Mouse (Mus musculus) lung, postnatal 0 days (tissue): ENCODE data around the gene Hspa12a. TPM values are rescaled to one million over a fixed set of nuclear protein-coding genes. Genes with fewer than 3 reads are reported as not detected.

Source experiments
- ATAC-seq: fragments of 200-750 bp; cut with Nextera tagmentation; 2 replicates; pipeline ENCODE4 v1.8.0; 2017; ENCODE audit warnings: moderate library complexity
- DNase-seq: peaks from one replicate; pipeline ENCODE4 v3.0.0-alpha.2; 2016; ENCODE audit warnings: low spot score
- H3K27ac ChIP-seq: fragments of 300-500 bp; sonication (generic); 2 replicates; pipeline ENCODE4 v1.5.1; 2014; ENCODE audit warnings: antibody characterized with exemption, mild to moderate bottlenecking, low read length, mixed read lengths
- H3K27me3 ChIP-seq: fragments of 300-500 bp; sonication (generic); replicated peaks from 2 replicates; pipeline ENCODE4 v1.6.1; 2014; ENCODE audit warnings: low read length, mixed read lengths; ENCODE audit not compliant: insufficient read depth
- H3K36me3 ChIP-seq: fragments of 300-500 bp; sonication (generic); 2 replicates; pipeline ENCODE4 v1.6.1; 2014; ENCODE audit warnings: low read length, mixed read lengths; ENCODE audit not compliant: insufficient read depth
- H3K4me1 ChIP-seq: fragments of 300-500 bp; sonication (generic); 2 replicates; pipeline ENCODE4 v1.6.1; 2014; ENCODE audit warnings: antibody characterized with exemption, low read depth, low read length, mixed read lengths; ENCODE audit not compliant: insufficient read depth
- H3K4me2 ChIP-seq: fragments of 300-500 bp; sonication (generic); replicated peaks from 2 replicates; pipeline ENCODE4 v1.6.1; 2014; ENCODE audit warnings: low read depth, mild to moderate bottlenecking, low read length, moderate library complexity, mixed read lengths
- H3K4me3 ChIP-seq: fragments of 300-500 bp; sonication (generic); 2 replicates; pipeline ENCODE4 v1.5.1; 2014; ENCODE audit warnings: low read depth, low read length
- H3K9ac ChIP-seq: fragments of 300-500 bp; sonication (generic); replicated peaks from 2 replicates; pipeline ENCODE4 v1.6.1; 2014; ENCODE audit warnings: low read depth, mild to moderate bottlenecking
- H3K9me3 ChIP-seq: fragments of 300-500 bp; sonication (generic); 2 replicates; pipeline ENCODE4 v1.6.1; 2016; ENCODE audit warnings: low read length, mixed read lengths
- CTCF ChIP-seq: IDR thresholded peaks from 2 replicates; pipeline ENCODE4 v1.5.1; 2016; ENCODE audit warnings: antibody characterized with exemption, mild to moderate bottlenecking
- EP300 ChIP-seq: IDR thresholded peaks from 2 replicates; pipeline ENCODE4 v1.6.1; 2016; ENCODE audit warnings: antibody characterized with exemption, mild to moderate bottlenecking, control low read depth
- WGBS: fragments of 180-500 bp; shearing (Covaris S2); extraction: QIAGEN DNeasy Blood & Tissue Kit; methylation state at CpG from one replicate; pipeline ENCODE4 v1.1.7; 2014; 5-methylcytosine and 5-hydroxymethylcytosine counted together
- polyA plus RNA-seq: library from polyadenylated mRNA; unstranded; fragments of >200 nt; fragmentation: Nextera tagmentation; extraction: Ambion mirVana; gene quantifications from 2 replicates; pipeline ENCODE4 v1.2.1, GENCODE M21; 2015

Hspa12a gene
- polyA plus RNA-seq, 1 experiment from 2014 or later: 3.3 TPM

GRCm38 (mm10) chr19:58952236-58952635 lies 8.8 kb upstream of the Hspa12a start:
- 60% methylated on average over 12 of the region's 13 CpGs for WGBS
- no peak for TF ChIP-seq EP300
- TF ChIP-seq CTCF: no peak
- Histone ChIP-seq H3K36me3 (no peaks in the 10 kb centered on the region), H3K27ac (no peak overlapping the region), H3K4me3 (no peak overlapping the region), H3K9me3 (no peaks in the 10 kb centered on the region), H3K4me1 (no peaks in the 10 kb centered on the region), H3K4me2 (no peak overlapping the region), H3K27me3 (0 out of 2 replicates have a peak, but pooled peaks cover 3% of the 10 kb centered on the region), H3K9ac (no peak overlapping the region)
- DNase-seq: no peak
- no peak for ATAC-seq

- TF ChIP-seq CTCF: no peak
- no peak for TF ChIP-seq EP300
- no peaks in the 10 kb centered on the region for H3K9me3 ChIP-seq
- no peak overlapping the region for H3K27ac ChIP-seq
- 81% methylated on average over 3 of the region's 3 CpGs for WGBS
- no peak overlapping the region for H3K4me2 ChIP-seq
- no peaks in the 10 kb centered on the region for H3K4me1 ChIP-seq
- H3K4me3 ChIP-seq: no peak overlapping the region
- H3K27me3 ChIP-seq: 0 out of 2 replicates have a peak, but pooled peaks cover 3% of the 10 kb centered on the region
- ATAC-seq (no peak), DNase-seq (no peak)
- H3K9ac ChIP-seq: no peak overlapping the region
- H3K36me3 ChIP-seq: no peaks in the 10 kb centered on the region
Measured at GRCm38 (mm10) chr19:58951521-58951920, 8.1 kb upstream of the Hspa12a start.

- no peak for TF ChIP-seq EP300
Measured at GRCm38 (mm10) chr19:58945959-58946358, 2.5 kb upstream of the Hspa12a start.

GRCm38 (mm10) chr19:58933062-58933461 lies 10.4 kb downstream of the Hspa12a start:
- WGBS: 32% methylated on average over 4 of the region's 4 CpGs
- Histone ChIP-seq H3K9ac (no peak overlapping the region), H3K27me3 (no peaks in the 10 kb centered on the region)

More at GRCm38 (mm10) chr19:58945959-58946358, 2.5 kb upstream of the Hspa12a start:
- 74% methylated on average over 7 of the region's 7 CpGs for WGBS
- H3K4me2 ChIP-seq: no peak overlapping the region
- no peaks in the 10 kb centered on the region for H3K4me1 ChIP-seq
- H3K36me3 ChIP-seq: no peaks in the 10 kb centered on the region
- no peak overlapping the region for H3K27ac ChIP-seq
- no peaks in the 10 kb centered on the region for H3K9me3 ChIP-seq
- ATAC-seq (no peak), DNase-seq (no peak)
- no peaks in the 10 kb centered on the region for H3K27me3 ChIP-seq
- no peak overlapping the region for H3K9ac ChIP-seq
- no peak overlapping the region for H3K4me3 ChIP-seq

GRCm38 (mm10) chr19:58931081-58931800 lies 12.2 kb downstream of the Hspa12a start:
- WGBS: 46% methylated on average over 16 of the region's 16 CpGs
- no peaks in the 10 kb centered on the region for H3K9me3 ChIP-seq
- no peaks in the 10 kb centered on the region for H3K4me1 ChIP-seq
- no peak overlapping the region for H3K9ac ChIP-seq
- no peaks in the 10 kb centered on the region for H3K36me3 ChIP-seq
- no peak for TF ChIP-seq EP300
- TF ChIP-seq CTCF: no peak
- no peak overlapping the region for H3K27ac ChIP-seq
- no peak for ATAC-seq
- no peaks in the 10 kb centered on the region for H3K27me3 ChIP-seq
- no peak for DNase-seq
- no peak overlapping the region for H3K4me2 ChIP-seq
- no peak overlapping the region for H3K4me3 ChIP-seq

More at GRCm38 (mm10) chr19:58933062-58933461, 10.4 kb downstream of the Hspa12a start:
- Histone ChIP-seq H3K36me3 (no peaks in the 10 kb centered on the region), H3K9me3 (no peaks in the 10 kb centered on the region), H3K4me3 (no peak overlapping the region), H3K27ac (no peak overlapping the region), H3K4me2 (no peak overlapping the region), H3K4me1 (no peaks in the 10 kb centered on the region)
- DNase-seq (no peak), ATAC-seq (no peak)
- TF ChIP-seq EP300: no peak
- TF ChIP-seq CTCF: no peak

GRCm38 (mm10) chr19:58919148-58919547 lies 24.3 kb downstream of the Hspa12a start:
- Histone ChIP-seq H3K4me1 (no peaks in the 10 kb centered on the region), H3K4me3 (no peak overlapping the region; the same call in 1 of the 2 replicates), H3K4me2 (peak overlapping the region; percentile 52), H3K27ac (no peak overlapping the region), H3K27me3 (no peaks in the 10 kb centered on the region), H3K36me3 (no peaks in the 10 kb centered on the region), H3K9me3 (no peaks in the 10 kb centered on the region), H3K9ac (no peak overlapping the region)
- no peak for ATAC-seq
- TF ChIP-seq EP300: no peak
- 0 out of 2 replicates have a peak, but pooled peaks have one; percentile 15 for TF ChIP-seq CTCF
- 9% methylated on average over 7 of the region's 7 CpGs for WGBS
- peak; percentile 33 for DNase-seq
